Comparison of ENCODE assay signal across 8 mouse cellular contexts in genomic region chr5:64860900-64861470, GRCm38 (mm10). TPM values are rescaled to one million over a fixed set of nuclear protein-coding genes. Genes with fewer than 3 reads are reported as not detected.
DNase-seq lines count a peak whose midpoint lies in the region; ATAC-seq and TF ChIP-seq lines count a peak whose summit lies in the region.

No protein-coding gene starts in this region.

- peak; percentile 36 for DNase-seq in 3134 (ENCODE audit: extremely low read depth, insufficient read length, low spot score)
- DNase-seq in ES-E14 (ENCODE audit: low read depth, low spot score) = no peak
- DNase-seq in heart, postnatal 0 days (ENCODE audit: low spot score) = no peak
- DNase-seq in liver, embryonic 11.5 days (ENCODE audit: low spot score) = no peak
- peak; percentile 70 for DNase-seq in stomach, postnatal 0 days (ENCODE audit: low spot score)
- DNase-seq in adrenal gland, postnatal 14 days = no peak

- H3K9ac ChIP-seq in ES-E14 (ENCODE audit: insufficient read depth, low read depth, low read length, poor library complexity, severe bottlenecking) = no peak overlapping the region
- no peak overlapping the region; the same call in 1 of the 2 replicates for H3K9ac ChIP-seq in heart, postnatal 0 days (replicated peaks; ENCODE audit: low read depth, low read length)
- peak overlapping the region; percentile 50; the same call in 1 of the 2 replicates for H3K9ac ChIP-seq in liver, embryonic 11.5 days (ENCODE audit: low read depth, low read length)
- peak overlapping the region; percentile 19; the same call in 1 of the 2 replicates for H3K9ac ChIP-seq in stomach, postnatal 0 days (ENCODE audit: low read length)
- no peak overlapping the region for H3K9ac ChIP-seq in forebrain, embryonic 16.5 days (replicated peaks; ENCODE audit: low read depth, low read length)
- H3K9ac ChIP-seq in forebrain, embryonic 12.5 days = no peak overlapping the region

- in situ Hi-C loops in ES-E14 (cut with MboI; ENCODE audit: low sequenced_read_pairs in 2 of 2, unreplicated experiment in 2 of 2) = loop anchor here in 1 of 2 experiments (10.0 kb wide), 2 partner anchors 276 to 476 kb away; no protein-coding TSS in a partner anchor

- H3K27me3 ChIP-seq in heart, postnatal 0 days (ENCODE audit: control insufficient read depth, insufficient read depth, low read length) = no peaks in the 10 kb centered on the region
- no peaks in the 10 kb centered on the region for H3K27me3 ChIP-seq in liver, embryonic 11.5 days (replicated peaks; ENCODE audit: control insufficient read depth, insufficient read depth, low read length)
- H3K27me3 ChIP-seq in stomach, postnatal 0 days (ENCODE audit: control insufficient read depth, insufficient read depth, low read length) = no peaks in the 10 kb centered on the region
- no peaks in the 10 kb centered on the region for H3K27me3 ChIP-seq in forebrain, embryonic 16.5 days (replicated peaks; ENCODE audit: control insufficient read depth, insufficient read depth, low read length)
- no peaks in the 10 kb centered on the region for H3K27me3 ChIP-seq in forebrain, embryonic 12.5 days

- H3K4me1 ChIP-seq in ES-E14 (ENCODE audit: control insufficient read depth in 2 of 2, insufficient read depth in 2 of 2, low read length in 2 of 2, poor library complexity in 1 of 2) = peaks cover 17 to 25% of the 10 kb centered on the region in 2 experiments
- peaks cover 11% of the 10 kb centered on the region for H3K4me1 ChIP-seq in heart, postnatal 0 days (ENCODE audit: control insufficient read depth, insufficient read depth)
- H3K4me1 ChIP-seq in liver, embryonic 11.5 days (replicated peaks; ENCODE audit: control insufficient read depth, insufficient read depth, low read length) = peaks cover 27% of the 10 kb centered on the region
- 0 out of 2 replicates have a peak, but pooled peaks cover 5% of the 10 kb centered on the region for H3K4me1 ChIP-seq in stomach, postnatal 0 days (replicated peaks; ENCODE audit: control insufficient read depth, insufficient read depth)
- H3K4me1 ChIP-seq in forebrain, embryonic 16.5 days (replicated peaks; ENCODE audit: control insufficient read depth, insufficient read depth, low read length) = peaks cover 20% of the 10 kb centered on the region
- H3K4me1 ChIP-seq in forebrain, embryonic 12.5 days = 0 out of 2 replicates have a peak, but pooled peaks cover 7% of the 10 kb centered on the region

- H3K4me2 ChIP-seq in heart, postnatal 0 days (ENCODE audit: low read depth, low read length) = peak overlapping the region; percentile 44
- H3K4me2 ChIP-seq in liver, embryonic 11.5 days = peak overlapping the region; percentile 61
- H3K4me2 ChIP-seq in stomach, postnatal 0 days (replicated peaks; ENCODE audit: low read depth) = peak overlapping the region; percentile 57
- no peak overlapping the region for H3K4me2 ChIP-seq in forebrain, embryonic 16.5 days (ENCODE audit: low read length)
- H3K4me2 ChIP-seq in forebrain, embryonic 12.5 days = no peak overlapping the region

- no peaks in the 10 kb centered on the region for H3K9me3 ChIP-seq in ES-E14 (ENCODE audit: control insufficient read depth, insufficient read depth, low read depth, low read length)
- H3K9me3 ChIP-seq in heart, postnatal 0 days (replicated peaks; ENCODE audit: control insufficient read depth, low read length) = no peaks in the 10 kb centered on the region
- no peaks in the 10 kb centered on the region for H3K9me3 ChIP-seq in liver, embryonic 11.5 days (ENCODE audit: control insufficient read depth, low read length)
- H3K9me3 ChIP-seq in stomach, postnatal 0 days (ENCODE audit: control insufficient read depth, low read length) = no peaks in the 10 kb centered on the region
- H3K9me3 ChIP-seq in forebrain, embryonic 16.5 days (ENCODE audit: control insufficient read depth, low read length) = peaks cover 2% of the 10 kb centered on the region
- H3K9me3 ChIP-seq in forebrain, embryonic 12.5 days = 0 out of 2 replicates have a peak, but pooled peaks cover 3% of the 10 kb centered on the region

- 35% methylated on average over 5 of the region's 5 CpGs for WGBS in heart, postnatal 0 days
- 33% methylated on average over 5 of the region's 5 CpGs for WGBS in liver, embryonic 11.5 days
- WGBS in stomach, postnatal 0 days = 10% methylated on average over 5 of the region's 5 CpGs
- WGBS in forebrain, embryonic 16.5 days = 65% methylated on average over 5 of the region's 5 CpGs
- 69% methylated on average over 5 of the region's 5 CpGs for WGBS in forebrain, embryonic 12.5 days

- peak overlapping the region; percentile 76; the same call in 1 of the 2 replicates for H3K27ac ChIP-seq in ES-E14 (ENCODE audit: insufficient read depth, low read depth, low read length, poor library complexity, severe bottlenecking)
- H3K27ac ChIP-seq in heart, postnatal 0 days (ENCODE audit: low read depth) = peak overlapping the region; percentile 60
- peak overlapping the region; percentile 55; the same call in 1 of the 2 replicates for H3K27ac ChIP-seq in liver, embryonic 11.5 days (ENCODE audit: low read depth, low read length)
- peak overlapping the region; percentile 96 for H3K27ac ChIP-seq in stomach, postnatal 0 days (replicated peaks)
- H3K27ac ChIP-seq in forebrain, embryonic 16.5 days (ENCODE audit: low read length) = no peak overlapping the region
- H3K27ac ChIP-seq in forebrain, embryonic 12.5 days = no peak overlapping the region

- no peak for TF ChIP-seq CTCF in heart, postnatal 0 days (IDR thresholded peaks at IDR 0.05; ENCODE audit: low read depth)
- TF ChIP-seq CTCF in stomach, postnatal 0 days (IDR thresholded peaks at IDR 0.05; ENCODE audit: low read depth) = no peak

- H3K4me3 ChIP-seq in ES-E14 (ENCODE audit: insufficient read depth in 1 of 2, low read depth in 1 of 2, low read length in 2 of 2, poor library complexity in 1 of 2, severe bottlenecking in 1 of 2) = no peak overlapping the region
- H3K4me3 ChIP-seq in heart, postnatal 0 days (ENCODE audit: low read depth, low read length) = no peak overlapping the region; the same call in 1 of the 2 replicates
- peak overlapping the region; percentile 32; the same call in 1 of the 2 replicates for H3K4me3 ChIP-seq in liver, embryonic 11.5 days (ENCODE audit: low read depth, low read length)
- peak overlapping the region; percentile 21; the same call in 1 of the 2 replicates for H3K4me3 ChIP-seq in stomach, postnatal 0 days (ENCODE audit: low read depth, low read length)
- H3K4me3 ChIP-seq in forebrain, embryonic 16.5 days (replicated peaks; ENCODE audit: low read length) = no peak overlapping the region
- no peak overlapping the region for H3K4me3 ChIP-seq in forebrain, embryonic 12.5 days (replicated peaks)

- no peak for TF ChIP-seq EP300 in heart, postnatal 0 days (IDR thresholded peaks at IDR 0.05; ENCODE audit: low read depth)
- no peak for TF ChIP-seq EP300 in stomach, postnatal 0 days (optimal IDR thresholded peaks at IDR 0.05)

- ATAC-seq in heart, postnatal 0 days (ENCODE audit: insufficient read depth, low read depth) = no peak
- 0 out of 2 replicates have a peak, but pooled peaks have one; percentile 42 for ATAC-seq in liver, embryonic 11.5 days (replicated peaks; ENCODE audit: low FRiP score)
- no peak for ATAC-seq in stomach, postnatal 0 days (ENCODE audit: low FRiP score, low TSS enrichment)
- no peak for ATAC-seq in forebrain, embryonic 16.5 days
- ATAC-seq in forebrain, embryonic 12.5 days (ENCODE audit: low FRiP score) = no peak

- H3K36me3 ChIP-seq in ES-E14 (ENCODE audit: control insufficient read depth, insufficient read depth, low read length, poor library complexity, severe bottlenecking) = no peaks in the 10 kb centered on the region
- H3K36me3 ChIP-seq in heart, postnatal 0 days (replicated peaks; ENCODE audit: control insufficient read depth, insufficient read depth, low read length) = no peaks in the 10 kb centered on the region
- no peaks in the 10 kb centered on the region for H3K36me3 ChIP-seq in liver, embryonic 11.5 days (ENCODE audit: control insufficient read depth, insufficient read depth, low read length)
- H3K36me3 ChIP-seq in stomach, postnatal 0 days (ENCODE audit: control insufficient read depth, insufficient read depth, low read length) = no peaks in the 10 kb centered on the region
- H3K36me3 ChIP-seq in forebrain, embryonic 16.5 days (ENCODE audit: control insufficient read depth, insufficient read depth) = no peaks in the 10 kb centered on the region
- no peaks in the 10 kb centered on the region for H3K36me3 ChIP-seq in forebrain, embryonic 12.5 days (replicated peaks)

TF ChIP-seq in ES-E14, 5 proteins besides CTCF, POLR2A, EP300 and RAD21:
- TF ChIP-seq CHD2 (IDR thresholded peaks at IDR 0.05; ENCODE audit: low read depth, low read length) = no peak
- no peak for TF ChIP-seq ZC3H11A (IDR thresholded peaks at IDR 0.05; ENCODE audit: borderline replicate concordance, low read depth, low read length)
- no peak for TF ChIP-seq MAFK (IDR thresholded peaks at IDR 0.05; ENCODE audit: insufficient read depth, low read depth, low read length)
- no peak for TF ChIP-seq ZNF384 (IDR thresholded peaks at IDR 0.05; ENCODE audit: low read depth, low read length)
- no peak for TF ChIP-seq HCFC1 (IDR thresholded peaks at IDR 0.05; ENCODE audit: borderline replicate concordance, insufficient read depth, low read length)

RNA-seq across cellular contexts. Expression of gene Klf3, which starts 57.8 kb away (rescaled TPM):
- total RNA-seq in ES-E14 (2012; rRNA removed) = 22.9 and 31.8 TPM in 2 replicates
- total RNA-seq in heart, postnatal 0 days (2014; rRNA removed; ENCODE audit: low replicate concordance) = 22.6 and 26.5 TPM in 2 replicates
- polyA plus RNA-seq in heart, postnatal 0 days (2015; fragmentation: Nextera tagmentation; extraction: Ambion mirVana) = 33.5 and 37.3 TPM in 2 replicates
- 66.9 and 68.7 TPM in 2 replicates for polyA plus RNA-seq in liver, embryonic 11.5 days (2014; fragmentation: Nextera tagmentation; extraction: Ambion mirVana)
- 97.5 and 101 TPM in 2 replicates for polyA plus RNA-seq in stomach, postnatal 0 days (2015; fragmentation: Nextera tagmentation; extraction: Ambion mirVana)
- 30.9 and 32.9 TPM in 2 replicates for polyA plus RNA-seq in forebrain, embryonic 16.5 days (2015; fragmentation: Nextera tagmentation; extraction: Ambion mirVana)
- total RNA-seq in adrenal gland, postnatal 14 days (2021) = 73.5 and 74.1 TPM in 2 replicates
- 32.5 and 33.6 TPM in 2 replicates for polyA plus RNA-seq in forebrain, embryonic 12.5 days (2016; fragmentation: Nextera tagmentation; extraction: Ambion mirVana)

Comparison
In these comparisons a context has a peak if more than half of its experiments do, and no peak if none do; other contexts are left out.
1. DNase-seq: peak in 3134 (single experiment) and stomach, postnatal 0 days (single experiment); none in ES-E14 (single experiment), heart, postnatal 0 days (single experiment), liver, embryonic 11.5 days (single experiment) and adrenal gland, postnatal 14 days (single experiment).
2. H3K27ac ChIP-seq: peak in ES-E14 (single experiment), heart, postnatal 0 days (single experiment), liver, embryonic 11.5 days (single experiment) and stomach, postnatal 0 days (single experiment); none in forebrain, embryonic 16.5 days (single experiment) and forebrain, embryonic 12.5 days (single experiment).
3. H3K4me3 ChIP-seq: peak in liver, embryonic 11.5 days (single experiment) and stomach, postnatal 0 days (single experiment); none in ES-E14 (0 of 2), heart, postnatal 0 days (single experiment), forebrain, embryonic 16.5 days (single experiment) and forebrain, embryonic 12.5 days (single experiment).
4. H3K9ac ChIP-seq: peak in liver, embryonic 11.5 days (single experiment) and stomach, postnatal 0 days (single experiment); none in ES-E14 (single experiment), heart, postnatal 0 days (single experiment), forebrain, embryonic 16.5 days (single experiment) and forebrain, embryonic 12.5 days (single experiment).
5. H3K4me2 ChIP-seq: peak in heart, postnatal 0 days (single experiment), liver, embryonic 11.5 days (single experiment) and stomach, postnatal 0 days (single experiment); none in forebrain, embryonic 16.5 days (single experiment) and forebrain, embryonic 12.5 days (single experiment).